ENCODE assay signal across 29 mouse cellular contexts in genomic region chr2:155724036-155724435, GRCm38 (mm10). TPM values are rescaled to one million over a fixed set of nuclear protein-coding genes. Genes with fewer than 3 reads are reported as not detected.
DNase-seq lines count a peak whose midpoint lies in the region; ATAC-seq and TF ChIP-seq lines count a peak whose summit lies in the region.
"Had no signal": no experiment of that assay in that cellular context is flagged by ENCODE, and none has a peak within 500 bp of the region (broad histone marks: within the 10 kb centered on the region; RNA-seq: fewer than 3 reads in every experiment).

No protein-coding gene starts in this region.

- H3K27ac ChIP-seq in liver, adult 2 months (replicated peaks; ENCODE audit: insufficient read depth, low read depth, low read length), result no peak overlapping the region
- H3K27ac ChIP-seq in liver, embryonic 11.5 days (ENCODE audit: low read depth, low read length), result no peak overlapping the region

- H3K4me3 ChIP-seq in liver, adult 2 months (ENCODE audit: insufficient read depth, low read depth, low read length), result no peak overlapping the region
- no peak overlapping the region for H3K4me3 ChIP-seq in liver, embryonic 11.5 days (ENCODE audit: low read depth, low read length)

- H3K9ac ChIP-seq in liver, adult 2 months (ENCODE audit: low read depth, low read length), result no peak overlapping the region
- H3K9ac ChIP-seq in liver, embryonic 11.5 days (ENCODE audit: low read depth, low read length), result no peak overlapping the region

- ATAC-seq in liver, embryonic 11.5 days (replicated peaks; ENCODE audit: low FRiP score), result no peak
- ATAC-seq: activated CD4-positive, CD25-positive, alpha-beta regulatory T cell, adult 4 months; CD4-positive, CD25-positive, alpha-beta regulatory T cell, adult 4 months; Patski had no signal

- no peaks in the 10 kb centered on the region for H3K27me3 ChIP-seq in liver, adult 2 months (ENCODE audit: control insufficient read depth, insufficient read depth, low read length)
- H3K27me3 ChIP-seq in liver, embryonic 11.5 days (replicated peaks; ENCODE audit: control insufficient read depth, insufficient read depth, low read length), result no peaks in the 10 kb centered on the region
- H3K27me3 ChIP-seq: CH12.LX, Patski had no signal

- no peak overlapping the region for H3K4me2 ChIP-seq in liver, embryonic 11.5 days

- no peak for TF ChIP-seq POLR2A in liver, adult 2 months (IDR thresholded peaks at IDR 0.05; ENCODE audit: extremely low read depth, insufficient read depth, low read length)

- no peaks in the 10 kb centered on the region for H3K9me3 ChIP-seq in liver, embryonic 11.5 days (ENCODE audit: control insufficient read depth, low read length)
- H3K9me3 ChIP-seq: G1E had no signal

- peaks cover 12% of the 10 kb centered on the region for H3K36me3 ChIP-seq in liver, adult 2 months (ENCODE audit: control insufficient read depth, insufficient read depth, low read length)
- H3K36me3 ChIP-seq in liver, embryonic 11.5 days (ENCODE audit: control insufficient read depth, insufficient read depth, low read length), result 0 out of 2 replicates have a peak, but pooled peaks cover 2% of the 10 kb centered on the region

- 61% methylated on average over 5 of the region's 5 CpGs for WGBS in liver, adult 2 months
- 59% methylated on average over 5 of the region's 5 CpGs for WGBS in liver, embryonic 11.5 days

- no peaks in the 10 kb centered on the region; the same call in 1 of the 2 replicates for H3K79me2 ChIP-seq in liver, adult 2 months (ENCODE audit: control insufficient read depth, insufficient read depth, low read length)

- DNase-seq in adrenal gland, adult (ENCODE audit: inconsistent age in 2 of 2, low spot score in 1 of 2), result peak; percentile 61 to 69
- DNase-seq in adrenal gland, postnatal 36 days, result no peak
- DNase-seq in adrenal gland, adult 2 months, result peak; percentile 30
- no peak for DNase-seq in adrenal gland, adult 18-20 months (ENCODE audit: low spot score in 2 of 2)
- peak; percentile 22 for DNase-seq in adrenal gland, postnatal 10 days
- DNase-seq in adrenal gland, postnatal 25 days, result no peak
- DNase-seq in liver, adult 2 months (ENCODE audit: extremely low read depth, low read depth, low spot score), result peak; percentile 19
- DNase-seq in liver, embryonic 11.5 days (ENCODE audit: low spot score), result no peak
- DNase-seq: adrenal gland, adult 8-10 months; adrenal gland, postnatal 14 days; B cell, adult 2 months; cerebellum, adult 11 months; cerebellum, adult 11-12 months; cerebellum, adult 18-20 months; cerebellum, adult 2 months; cerebellum, adult 8-10 months; cerebellum, adult 9-10 months; cerebellum, adult 9-11 months; cerebellum, postnatal 10 days had no signal

- H3K4me1 ChIP-seq in liver, adult 2 months (ENCODE audit: control insufficient read depth, insufficient read depth, low read length), result peaks cover 11% of the 10 kb centered on the region
- H3K4me1 ChIP-seq in liver, embryonic 11.5 days (replicated peaks; ENCODE audit: control insufficient read depth, insufficient read depth, low read length), result peaks cover 3% of the 10 kb centered on the region; the same call in 1 of the 2 replicates

- no peak for TF ChIP-seq CTCF in liver, adult 2 months (IDR thresholded peaks at IDR 0.05; ENCODE audit: low read depth, low read length)

RNA-seq across cellular contexts. Expression of gene Edem2, which starts 5.2 kb away (rescaled TPM):
- 10 to 100 TPM; 42.3 to 46.9 TPM for total RNA-seq in adrenal gland, postnatal 36 days (2021)
- 10 to 100 TPM; 43.3 to 45.9 TPM for total RNA-seq in adrenal gland, adult 2 months (2021)
- polyA plus RNA-seq in adrenal gland, adult 2 months (2012; rRNA removed), result 75.3 and 82.1 TPM in 2 replicates
- total RNA-seq in adrenal gland, adult 18-20 months (2021), result 10 to 100 TPM; 36.9 to 46.2 TPM
- 10 to 100 TPM; 32.0 to 39.6 TPM for total RNA-seq in adrenal gland, postnatal 10 days (2021)
- total RNA-seq in adrenal gland, postnatal 25 days (2021), result 39.8 and 39.9 TPM in 2 replicates
- total RNA-seq in liver, adult 2 months (2014; rRNA removed), result 45.8 and 53.1 TPM in 2 replicates
- polyA plus RNA-seq in liver, adult 2 months (2012; rRNA removed), result 64.1 and 71.6 TPM in 2 replicates
- 34.5 and 35.5 TPM in 2 replicates for polyA plus RNA-seq in liver, embryonic 11.5 days (2014; fragmentation: Nextera tagmentation; extraction: Ambion mirVana)

RNA-seq across cellular contexts. Expression of gene Gm17581, which starts 11.6 kb away (rescaled TPM):
- total RNA-seq in adrenal gland, postnatal 36 days (2021), result not detected
- not detected for total RNA-seq in adrenal gland, adult 2 months (2021)
- not detected in 2 replicates for polyA plus RNA-seq in adrenal gland, adult 2 months (2012; rRNA removed)
- not detected for total RNA-seq in adrenal gland, adult 18-20 months (2021)
- not detected for total RNA-seq in adrenal gland, postnatal 10 days (2021)
- not detected in 2 replicates for total RNA-seq in adrenal gland, postnatal 25 days (2021)
- not detected in 2 replicates for total RNA-seq in liver, adult 2 months (2014; rRNA removed)
- polyA plus RNA-seq in liver, adult 2 months (2012; rRNA removed), result not detected in 2 replicates
- not detected in 2 replicates for polyA plus RNA-seq in liver, embryonic 11.5 days (2014; fragmentation: Nextera tagmentation; extraction: Ambion mirVana)
- total RNA-seq: adrenal gland, adult 8-10 months; adrenal gland, postnatal 14 days; adrenal gland, postnatal 4 days; CH12.LX; ES-E14; G1E; MEL had no signal
- polyA plus RNA-seq: activated CD4-positive, CD25-positive, alpha-beta regulatory T cell, adult 4 months; brain, embryonic 14.5 days; C2C12; CD4-positive, CD25-positive, alpha-beta regulatory T cell, adult 4 months; cerebellum, adult 2 months; G1E; Patski had no signal

RNA-seq across cellular contexts. Expression of gene Procr, which starts 26.9 kb away (rescaled TPM):
- total RNA-seq in adrenal gland, postnatal 36 days (2021), result 10 to 100 TPM; 27.0 to 72.3 TPM
- total RNA-seq in adrenal gland, adult 2 months (2021), result 10 to 100 TPM; 64.5 to 66.2 TPM
- 14.8 and 19.2 TPM in 2 replicates for polyA plus RNA-seq in adrenal gland, adult 2 months (2012; rRNA removed)
- total RNA-seq in adrenal gland, adult 18-20 months (2021), result 100 to 1,000 TPM in 1 of 2 experiments, 10 to 100 TPM in 1; 44.9 to 104 TPM
- 10 to 100 TPM; 20.6 to 34.4 TPM for total RNA-seq in adrenal gland, postnatal 10 days (2021)
- 21.8 and 24.0 TPM in 2 replicates for total RNA-seq in adrenal gland, postnatal 25 days (2021)
- total RNA-seq in liver, adult 2 months (2014; rRNA removed), result 0.46 and 0.47 TPM in 2 replicates
- polyA plus RNA-seq in liver, adult 2 months (2012; rRNA removed), result 0.65 and 0.73 TPM in 2 replicates
- polyA plus RNA-seq in liver, embryonic 11.5 days (2014; fragmentation: Nextera tagmentation; extraction: Ambion mirVana), result 2.6 TPM in 2 replicates
- polyA plus RNA-seq: activated CD4-positive, CD25-positive, alpha-beta regulatory T cell, adult 4 months; CD4-positive, CD25-positive, alpha-beta regulatory T cell, adult 4 months had no signal

RNA-seq across cellular contexts. Expression of gene Trpc4ap, which starts 31.9 kb away (rescaled TPM):
- 100 to 1,000 TPM; 130 to 146 TPM for total RNA-seq in adrenal gland, postnatal 36 days (2021)
- total RNA-seq in adrenal gland, adult 2 months (2021), result 100 to 1,000 TPM; 125 to 152 TPM
- 205 and 228 TPM in 2 replicates for polyA plus RNA-seq in adrenal gland, adult 2 months (2012; rRNA removed)
- total RNA-seq in adrenal gland, adult 18-20 months (2021), result 100 to 1,000 TPM; 123 to 144 TPM
- 100 to 1,000 TPM; 103 to 118 TPM for total RNA-seq in adrenal gland, postnatal 10 days (2021)
- total RNA-seq in adrenal gland, postnatal 25 days (2021), result 150 and 170 TPM in 2 replicates
- 53.4 and 65.6 TPM in 2 replicates for total RNA-seq in liver, adult 2 months (2014; rRNA removed)
- polyA plus RNA-seq in liver, adult 2 months (2012; rRNA removed), result 101 and 114 TPM in 2 replicates
- polyA plus RNA-seq in liver, embryonic 11.5 days (2014; fragmentation: Nextera tagmentation; extraction: Ambion mirVana), result 103 and 109 TPM in 2 replicates

RNA-seq across cellular contexts. Expression of gene Mmp24, which starts 51.1 kb away (rescaled TPM):
- total RNA-seq in adrenal gland, postnatal 36 days (2021), result 1 to 10 TPM; 1.4 to 1.7 TPM
- 1 to 10 TPM; 1.2 to 1.9 TPM for total RNA-seq in adrenal gland, adult 2 months (2021)
- 1.4 and 2.0 TPM in 2 replicates for polyA plus RNA-seq in adrenal gland, adult 2 months (2012; rRNA removed)
- 1 to 10 TPM; 1.2 to 2.3 TPM for total RNA-seq in adrenal gland, adult 18-20 months (2021)
- 1 to 10 TPM; 2.5 to 3.4 TPM for total RNA-seq in adrenal gland, postnatal 10 days (2021)
- 1.9 and 2.3 TPM in 2 replicates for total RNA-seq in adrenal gland, postnatal 25 days (2021)
- total RNA-seq in liver, adult 2 months (2014; rRNA removed), result not detected in 2 replicates
- 0.02 and 0.05 TPM in 2 replicates for polyA plus RNA-seq in liver, adult 2 months (2012; rRNA removed)
- 0.04 TPM in 1 of 2 replicates, not detected in the other for polyA plus RNA-seq in liver, embryonic 11.5 days (2014; fragmentation: Nextera tagmentation; extraction: Ambion mirVana)
- polyA plus RNA-seq: CD4-positive, CD25-positive, alpha-beta regulatory T cell, adult 4 months; G1E had no signal

Comparison
In these comparisons a context has a peak if more than half of its experiments do, and no peak if none do; other contexts are left out.
1. DNase-seq: peak in adrenal gland, adult (2 of 2), adrenal gland, adult 2 months (single experiment), adrenal gland, postnatal 10 days (single experiment) and liver, adult 2 months (single experiment); none in adrenal gland, postnatal 36 days (0 of 2), adrenal gland, adult 18-20 months (0 of 2), adrenal gland, postnatal 25 days (single experiment) and liver, embryonic 11.5 days (single experiment).
2. RNA of gene Procr, which starts 26.9 kb away (total RNA-seq): 44.9 to 104 TPM in adrenal gland, adult 18-20 months, 27.0 to 72.3 TPM in adrenal gland, postnatal 36 days, 64.5 to 66.2 TPM in adrenal gland, adult 2 months, 20.6 to 34.4 TPM in adrenal gland, postnatal 10 days and 21.8 to 24.0 TPM in adrenal gland, postnatal 25 days; 0.46 to 0.47 TPM in liver, adult 2 months; every median in the first group is over 10 times any median in the second.